Mouse (Mus musculus) neural tube, embryonic 13.5 days (tissue): ENCODE results near the gene Tbc1d22b. TPM values are rescaled to one million over a fixed set of nuclear protein-coding genes. Genes with fewer than 3 reads are reported as not detected.
A peak's percentile ranks its signal among the peaks of the same experiment; 100 is the strongest.

Experiments
- ATAC-seq: fragments of 200-750 bp; cut with Nextera tagmentation; 2 replicates; pipeline ENCODE4 v1.8.0; 2017; ENCODE audit warnings: low read depth, mild to moderate bottlenecking, moderate TSS enrichment, moderate library complexity
- H3K27ac ChIP-seq: fragments of 300-500 bp; sonication (generic); replicated peaks from 2 replicates; pipeline ENCODE4 v1.5.1; 2015; ENCODE audit warnings: moderate library complexity, mild to moderate bottlenecking, inconsistent platforms
- H3K27me3 ChIP-seq: fragments of 300-500 bp; sonication (generic); 2 replicates; pipeline ENCODE4 v1.6.1; 2015; ENCODE audit warnings: mild to moderate bottlenecking, inconsistent platforms
- H3K36me3 ChIP-seq: fragments of 300-500 bp; sonication (generic); 2 replicates; pipeline ENCODE4 v1.6.1; 2015; ENCODE audit warnings: mild to moderate bottlenecking, inconsistent platforms
- H3K4me1 ChIP-seq: fragments of 300-500 bp; sonication (generic); replicated peaks from 2 replicates; pipeline ENCODE4 v1.6.1; 2015; ENCODE audit warnings: inconsistent platforms
- H3K4me2 ChIP-seq: fragments of 300-500 bp; sonication (generic); 2 replicates; pipeline ENCODE4 v1.6.1; 2015; ENCODE audit warnings: inconsistent platforms, mild to moderate bottlenecking, moderate library complexity
- H3K4me3 ChIP-seq: fragments of 300-500 bp; sonication (generic); 2 replicates; pipeline ENCODE4 v1.5.1; 2015; ENCODE audit warnings: mild to moderate bottlenecking, inconsistent platforms
- H3K9ac ChIP-seq: fragments of 300-500 bp; sonication (generic); 2 replicates; pipeline ENCODE4 v1.6.1; 2015; ENCODE audit warnings: moderate library complexity, mild to moderate bottlenecking, inconsistent platforms
- H3K9me3 ChIP-seq: fragments of 300-500 bp; sonication (generic); 2 replicates; pipeline ENCODE4 v1.6.1; 2016; ENCODE audit warnings: inconsistent platforms
- WGBS: fragments of 180-500 bp; shearing (Covaris S2); methylation state at CpG from one replicate; pipeline ENCODE4 v1.1.7; 2015; 5-methylcytosine and 5-hydroxymethylcytosine counted together
- polyA plus RNA-seq: library from polyadenylated mRNA; unstranded; fragments of >200 nt; fragmentation: Nextera tagmentation; extraction: Ambion mirVana; gene quantifications from 2 replicates; pipeline ENCODE4 v1.2.1, GENCODE M21; 2015

Tbc1d22b gene
- polyA plus RNA-seq: 24.4 and 24.7 TPM in 2 replicates

DNA sequence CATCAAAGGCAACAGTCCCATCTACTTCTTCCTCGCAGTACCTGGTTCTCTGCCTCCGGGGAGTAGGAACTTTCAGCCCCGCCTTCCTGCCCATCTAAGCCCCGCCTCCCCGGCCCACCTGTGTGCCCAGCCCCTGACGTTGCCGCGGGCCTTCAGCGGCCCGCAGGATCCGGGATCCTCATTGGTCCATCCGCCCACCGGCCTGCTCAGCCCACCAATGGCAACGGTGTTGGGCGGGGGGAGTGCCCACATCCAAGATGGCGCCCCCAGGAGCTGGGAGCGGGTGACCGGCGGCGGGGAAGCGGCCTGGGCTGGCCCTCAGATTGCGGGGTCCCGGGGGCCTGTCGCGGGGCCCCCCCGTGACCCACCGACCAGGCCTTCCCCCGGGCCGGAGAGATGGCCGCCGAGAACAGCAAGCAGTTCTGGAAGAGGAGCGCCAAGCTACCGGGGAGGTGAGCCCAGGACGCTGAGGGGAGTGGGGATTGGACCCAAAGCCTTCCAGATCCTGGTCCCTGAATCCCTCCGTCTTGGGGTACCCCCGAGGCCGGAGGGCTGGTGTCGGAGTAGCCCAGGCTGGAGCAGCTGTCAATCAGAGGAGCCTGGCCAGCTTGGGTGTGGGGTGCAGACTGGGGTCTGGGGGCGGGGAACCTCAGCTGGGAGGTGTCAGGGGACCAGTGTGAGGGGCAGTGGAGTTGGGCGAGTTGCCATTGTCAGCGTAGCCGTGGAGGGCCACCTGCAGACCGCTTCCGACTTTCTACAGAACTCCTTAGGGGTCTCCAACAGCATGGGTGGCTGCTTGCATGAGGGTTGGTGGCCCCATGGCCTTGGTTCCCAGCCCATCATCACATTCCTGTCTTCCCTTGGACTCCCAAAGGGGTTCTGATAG is at the start of gene Tbc1d22b, which contains the start of gene Gm17657:
Gene Tbc1d22b (plus strand): TSS at position 243 of the 886 bp plus-strand sequence.
Gene Gm17657 (minus strand): TSS at position 96 of the 886 bp plus-strand sequence.
- Histone ChIP-seq H3K9me3 (no peaks in the 10 kb centered on the region), H3K4me1 (peaks cover 24% of the 10 kb centered on the region), H3K4me3 (peak within 1 kb of the TSS; percentile 95), H3K4me2 (peak within 1 kb of the TSS; percentile 98), H3K27me3 (no peaks in the 10 kb centered on the region; the same call in 1 of the 2 replicates), H3K36me3 (no peaks in the 10 kb centered on the region), H3K9ac (peak within 1 kb of the TSS; percentile 97), H3K27ac (peak within 1 kb of the TSS; percentile 52; the same call in 1 of the 2 replicates)
- peak; percentile 98 for ATAC-seq
- WGBS: under 1% methylated on average over 44 of the region's 44 CpGs

GRCm38 (mm10) chr17:29500243-29500740 is 49.3 kb upstream of the Tbc1d22b start:
- WGBS: 85% methylated on average over 7 of the region's 7 CpGs
- H3K27ac ChIP-seq: no peak overlapping the region
- H3K4me2 ChIP-seq: no peak overlapping the region
- no peak overlapping the region for H3K9ac ChIP-seq
- no peaks in the 10 kb centered on the region for H3K9me3 ChIP-seq
- ATAC-seq: no peak
- H3K4me3 ChIP-seq: no peak overlapping the region
- H3K27me3 ChIP-seq: no peaks in the 10 kb centered on the region
- H3K4me1 ChIP-seq: peaks cover 4% of the 10 kb centered on the region; the same call in 1 of the 2 replicates
- no peaks in the 10 kb centered on the region for H3K36me3 ChIP-seq

- H3K4me1 ChIP-seq: peaks cover 4% of the 10 kb centered on the region; the same call in 1 of the 2 replicates
- 80% methylated on average over 17 of the region's 17 CpGs for WGBS
Observed at GRCm38 (mm10) chr17:29500802-29501469, 48.6 kb upstream of the Tbc1d22b start.

GRCm38 (mm10) chr17:29502005-29502668 is 47.4 kb upstream of the Tbc1d22b start:
- H3K4me1 ChIP-seq: peaks cover 4% of the 10 kb centered on the region; the same call in 1 of the 2 replicates
- no peak overlapping the region for H3K9ac ChIP-seq
- no peaks in the 10 kb centered on the region for H3K27me3 ChIP-seq
- H3K4me2 ChIP-seq: no peak overlapping the region
- no peak for ATAC-seq
- H3K36me3 ChIP-seq: no peaks in the 10 kb centered on the region
- WGBS: 87% methylated on average over 7 of the region's 7 CpGs
- no peaks in the 10 kb centered on the region for H3K9me3 ChIP-seq
- no peak overlapping the region for H3K4me3 ChIP-seq
- H3K27ac ChIP-seq: no peak overlapping the region

More at GRCm38 (mm10) chr17:29500802-29501469, 48.6 kb upstream of the Tbc1d22b start:
- H3K36me3 ChIP-seq: no peaks in the 10 kb centered on the region
- H3K9me3 ChIP-seq: no peaks in the 10 kb centered on the region
- no peak overlapping the region for H3K4me3 ChIP-seq
- H3K4me2 ChIP-seq: no peak overlapping the region
- no peak overlapping the region for H3K9ac ChIP-seq
- H3K27ac ChIP-seq: no peak overlapping the region
- no peaks in the 10 kb centered on the region for H3K27me3 ChIP-seq
- no peak for ATAC-seq

GRCm38 (mm10) chr17:29502669-29503665 is 46.6 kb upstream of the Tbc1d22b start:
- whole genome bisulfite sequencing: 25% methylated on average over 32 of the region's 32 CpGs
- Histone ChIP-seq H3K4me2 (peak overlapping the region; percentile 19), H3K27ac (no peak overlapping the region), H3K27me3 (no peaks in the 10 kb centered on the region), H3K9ac (no peak overlapping the region), H3K36me3 (no peaks in the 10 kb centered on the region), H3K4me1 (peaks cover 4% of the 10 kb centered on the region; the same call in 1 of the 2 replicates), H3K4me3 (no peak overlapping the region), H3K9me3 (no peaks in the 10 kb centered on the region)
- no peak for ATAC-seq

DNA sequence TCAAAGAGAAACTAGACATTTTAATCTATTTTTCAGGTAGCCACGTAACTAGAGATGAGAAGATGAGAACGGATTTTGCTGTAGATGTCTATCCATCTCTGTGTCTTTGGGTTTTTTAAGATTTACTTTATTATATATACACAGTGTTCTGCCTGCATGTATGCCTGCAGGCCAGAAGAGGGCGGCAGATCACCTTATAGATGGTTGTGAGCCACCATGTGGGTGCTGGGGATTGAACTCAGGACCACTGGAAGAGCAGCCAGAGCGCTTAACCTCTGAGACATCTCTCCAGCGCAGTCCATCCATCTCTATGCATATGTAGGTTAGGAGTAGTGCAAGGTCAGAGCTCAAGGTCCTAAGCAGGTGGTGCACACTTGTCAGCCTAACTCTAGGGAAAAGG is 45.9 kb upstream of the Tbc1d22b start:
- H3K36me3 ChIP-seq: no peaks in the 10 kb centered on the region
- H3K4me1 ChIP-seq: peaks cover 4% of the 10 kb centered on the region; the same call in 1 of the 2 replicates
- ATAC-seq: no peak
- H3K27ac ChIP-seq: no peak overlapping the region
- H3K4me3 ChIP-seq: no peak overlapping the region
- 77% methylated on average over 5 of the region's 5 CpGs for WGBS
- no peak overlapping the region for H3K9ac ChIP-seq
- no peaks in the 10 kb centered on the region for H3K9me3 ChIP-seq
- H3K27me3 ChIP-seq: no peaks in the 10 kb centered on the region
- no peak overlapping the region for H3K4me2 ChIP-seq

- WGBS: 74% methylated on average over 12 of the region's 12 CpGs
- no peak overlapping the region for H3K27ac ChIP-seq
- no peak overlapping the region for H3K4me3 ChIP-seq
- H3K4me1 ChIP-seq: no peaks in the 10 kb centered on the region
- no peaks in the 10 kb centered on the region for H3K9me3 ChIP-seq
- no peaks in the 10 kb centered on the region for H3K27me3 ChIP-seq
- H3K4me2 ChIP-seq: no peak overlapping the region
- ATAC-seq: no peak
- H3K9ac ChIP-seq: no peak overlapping the region
- H3K36me3 ChIP-seq: no peaks in the 10 kb centered on the region
Observed at GRCm38 (mm10) chr17:29508927-29509608, 40.5 kb upstream of the Tbc1d22b start.

GRCm38 (mm10) chr17:29510691-29511090 is 38.9 kb upstream of the Tbc1d22b start:
- Histone ChIP-seq H3K27me3 (no peaks in the 10 kb centered on the region), H3K27ac (no peak overlapping the region), H3K9ac (no peak overlapping the region), H3K4me1 (no peaks in the 10 kb centered on the region; the same call in 1 of the 2 replicates), H3K4me2 (no peak overlapping the region), H3K9me3 (no peaks in the 10 kb centered on the region), H3K4me3 (no peak overlapping the region), H3K36me3 (no peaks in the 10 kb centered on the region)
- 65% methylated on average over 8 of the region's 8 CpGs for WGBS
- no peak for ATAC-seq

DNA sequence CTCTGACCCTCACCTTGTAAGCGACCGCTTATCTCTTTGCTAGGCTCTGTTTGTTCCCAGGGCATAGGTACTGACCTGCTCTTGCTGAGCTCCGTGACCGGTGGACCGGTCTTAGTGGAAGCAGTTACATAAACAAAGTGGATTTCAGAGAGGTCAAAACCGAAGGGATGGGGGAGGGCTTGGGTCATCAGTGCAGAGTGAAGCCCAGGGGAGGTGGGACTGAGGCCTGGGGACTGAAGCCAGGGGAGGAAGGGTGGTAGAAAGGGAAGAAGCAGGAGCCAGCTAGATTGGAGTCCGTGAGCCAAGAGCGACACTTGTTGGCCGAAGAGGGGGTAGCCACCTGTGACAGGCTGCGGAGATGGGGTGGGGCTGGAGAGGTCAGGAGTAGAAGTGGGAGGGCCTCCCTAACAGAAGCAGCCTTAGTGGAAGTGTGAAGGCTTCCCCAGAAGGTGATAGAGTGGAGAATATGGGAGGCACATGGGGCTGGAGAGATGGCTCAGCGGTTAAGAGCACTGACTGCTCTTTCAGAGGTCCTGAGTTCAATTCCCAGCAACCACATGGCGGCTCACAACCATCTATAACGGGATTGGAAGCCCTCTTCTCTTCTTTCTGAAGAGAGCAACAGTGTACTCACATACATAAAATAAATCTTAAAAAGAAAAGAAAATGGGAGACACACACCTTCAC is 36.4 kb upstream of the Tbc1d22b start:
- peak; percentile 66 for ATAC-seq
- 42% methylated on average over 13 of the region's 13 CpGs for WGBS
- no peak overlapping the region for H3K9ac ChIP-seq
- H3K27ac ChIP-seq: no peak overlapping the region
- no peaks in the 10 kb centered on the region for H3K27me3 ChIP-seq
- no peaks in the 10 kb centered on the region for H3K36me3 ChIP-seq
- H3K9me3 ChIP-seq: no peaks in the 10 kb centered on the region
- no peak overlapping the region for H3K4me2 ChIP-seq
- H3K4me3 ChIP-seq: no peak overlapping the region
- no peaks in the 10 kb centered on the region; the same call in 1 of the 2 replicates for H3K4me1 ChIP-seq

DNA sequence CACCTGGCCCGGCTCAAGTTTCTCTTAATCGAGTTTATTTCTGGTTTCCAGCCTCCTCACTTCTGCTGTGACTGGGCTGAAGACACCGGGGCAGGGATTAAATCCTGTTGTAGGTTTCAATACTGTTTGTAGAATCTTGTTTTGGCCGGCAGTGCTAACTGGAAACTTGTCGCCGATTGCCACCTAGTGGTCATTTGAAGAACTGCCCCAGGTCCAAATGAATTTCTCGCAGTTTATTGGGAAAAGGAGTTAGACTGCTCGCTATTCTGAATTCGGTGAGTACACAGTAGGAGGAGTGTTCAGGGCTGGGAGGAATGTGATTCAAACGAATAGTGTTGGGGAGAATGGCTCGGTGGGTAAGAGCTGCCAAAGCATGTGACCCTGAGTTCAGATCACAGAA is 35.1 kb upstream of the Tbc1d22b start:
- Histone ChIP-seq H3K27me3 (no peaks in the 10 kb centered on the region), H3K4me3 (no peak overlapping the region), H3K9ac (no peak overlapping the region), H3K9me3 (no peaks in the 10 kb centered on the region), H3K36me3 (no peaks in the 10 kb centered on the region), H3K27ac (no peak overlapping the region), H3K4me2 (no peak overlapping the region), H3K4me1 (no peaks in the 10 kb centered on the region; the same call in 1 of the 2 replicates)
- ATAC-seq: peak; percentile 15; the same call in 1 of the 2 replicates
- WGBS: 5% methylated on average over 11 of the region's 11 CpGs
